In genomic region chr3:79883092-79883491, GRCm38 (mm10) we compare ENCODE assay signal across 8 mouse cellular contexts. TPM values are rescaled to one million over a fixed set of nuclear protein-coding genes. Genes with fewer than 3 reads are reported as not detected.
DNase-seq lines count a peak whose midpoint lies in the region; ATAC-seq and TF ChIP-seq lines count a peak whose summit lies in the region.

No protein-coding gene starts in this region.

- no peak for TF ChIP-seq EP300 in CH12.LX (IDR thresholded peaks at IDR 0.05; ENCODE audit: low read length)

- TF ChIP-seq CTCF in CH12.LX (conservative IDR thresholded peaks at IDR 0.05 in 1 of 2, IDR thresholded peaks at IDR 0.05 in 1 of 2; ENCODE audit: low read depth in 2 of 2, low read length in 2 of 2) (peak; percentile 70 to 76), Patski (IDR thresholded peaks at IDR 0.05) (peak; percentile 92)

- intact Hi-C loops in gastrocnemius, postnatal 14 days (cut with DNase I; ENCODE audit: low total_unique reads): no loop called here

- no peak overlapping the region for H3K4me3 ChIP-seq in CH12.LX (replicated peaks in 1 of 3; ENCODE audit: low read depth in 2 of 3, low read length in 2 of 3, poor library complexity in 1 of 3)

- ATAC-seq in Patski: peak; percentile 48
- ATAC-seq in activated CD4-positive, CD25-positive, alpha-beta regulatory T cell, adult 4 months: no peak

- no peaks in the 10 kb centered on the region for H3K79me2 ChIP-seq in CH12.LX (replicated peaks; ENCODE audit: control insufficient read depth, extremely low read depth, insufficient read depth, poor library complexity, severe bottlenecking)

- peaks cover 0 to 35% of the 10 kb centered on the region in 2 experiments; a peak in 2 of 4 replicates for H3K4me1 ChIP-seq in CH12.LX (ENCODE audit: control insufficient read depth in 1 of 2, insufficient read depth in 2 of 2)

- H3K27me3 ChIP-seq in CH12.LX (replicated peaks) (no peaks in the 10 kb centered on the region), Patski (no peaks in the 10 kb centered on the region)

- peaks cover 0 to 14% of the 10 kb centered on the region in 2 experiments for H3K36me3 ChIP-seq in CH12.LX (replicated peaks in 1 of 2; ENCODE audit: control insufficient read depth in 1 of 2, insufficient read depth in 1 of 2, low read length in 1 of 2)

- in situ Hi-C loops in CH12.LX (cut with MboI; ENCODE audit: low pct_ligation_motif_present, low pct_unique_long_range_greater_than_20kb, low sequenced_read_pairs): no loop called here
- in situ Hi-C loops in Patski (cut with MboI; ENCODE audit: low pct_unique_long_range_greater_than_20kb): loop anchor here (5.0 kb wide), 1 partner anchor 179 kb away; no protein-coding TSS in a partner anchor

- POLR2A ChIA-PET in Patski (lab: Charles Lee): no interaction called here

- CTCF ChIA-PET in Patski (lab: Charles Lee): interaction anchor here (0.7 to 10.6 kb wide), 20 partner anchors 8 to 185 kb away, joined by 3 to 210 read pairs (median 4); partner anchors contain the start of gene Tmem144

- TF ChIP-seq POLR2A in CH12.LX (IDR thresholded peaks at IDR 0.05; ENCODE audit: low read depth, low read length): no peak

- peak; percentile 80 for DNase-seq in CH12.LX (ENCODE audit: extremely low read depth)
- DNase-seq in Patski (ENCODE audit: low read depth, low spot score): no peak
- peak; percentile 12 for DNase-seq in cerebellum, adult 9-11 months
- peak; percentile 71 for DNase-seq in gastrocnemius, postnatal 14 days
- DNase-seq in kidney, postnatal 25 days: peak; percentile 73 to 85
- DNase-seq in lung, postnatal 14 days: peak; percentile 83
- DNase-seq in spleen, adult 12 weeks (ENCODE audit: low spot score): peak; percentile 15

- dilution Hi-C loops in CH12.LX (cut with MboI; ENCODE audit: extremely low pct_ligation_motif_present, extremely low pct_unique_long_range_greater_than_20kb, low sequenced_read_pairs): no loop called here

- H3K9me3 ChIP-seq in CH12.LX (replicated peaks; ENCODE audit: low read length): no peaks in the 10 kb centered on the region

- no peak overlapping the region for H3K9ac ChIP-seq in CH12.LX (ENCODE audit: insufficient read depth, low read depth)

- TF ChIP-seq RAD21 in CH12.LX (IDR thresholded peaks at IDR 0.05; ENCODE audit: low read depth, low read length): peak; percentile 58

- H3K4me2 ChIP-seq in CH12.LX (ENCODE audit: insufficient read depth, low read depth, poor library complexity, severe bottlenecking): no peak overlapping the region

- no peak overlapping the region for H3K27ac ChIP-seq in CH12.LX (ENCODE audit: insufficient read depth, low read depth)

TF ChIP-seq in CH12.LX, 34 proteins besides CTCF, POLR2A, EP300 and RAD21:
- TF ChIP-seq USF2 (conservative IDR thresholded peaks at IDR 0.05; ENCODE audit: low read depth, low read length) (no peak), PAX5 (IDR thresholded peaks at IDR 0.05; ENCODE audit: low read length) (no peak), ZKSCAN1 (IDR thresholded peaks at IDR 0.05; ENCODE audit: borderline replicate concordance, low read depth, low read length) (no peak), SMC3 (IDR thresholded peaks at IDR 0.05; ENCODE audit: low read depth, low read length) (peak; percentile 66), BHLHE40 (IDR thresholded peaks at IDR 0.05; ENCODE audit: low read depth, low read length) (no peak), ZMIZ1 (IDR thresholded peaks at IDR 0.05; ENCODE audit: low read depth, low read length) (no peak), MAFK (IDR thresholded peaks at IDR 0.05; ENCODE audit: insufficient replicate concordance, low read length) (no peak), MXI1 (IDR thresholded peaks at IDR 0.05; ENCODE audit: low read depth, low read length) (no peak)

RNA-seq across cellular contexts. Expression of gene Fam198b, which starts 1.2 kb away (rescaled TPM):
- total RNA-seq in CH12.LX (2012; rRNA removed): 1.2 and 1.8 TPM in 2 replicates
- 6.7 and 8.5 TPM in 2 replicates for total RNA-seq in CH12.LX (2014; rRNA removed)
- 4.0 and 5.9 TPM in 2 replicates for polyA plus RNA-seq in CH12.LX (2012; ENCODE audit: insufficient read length, low read depth)
- polyA plus RNA-seq in Patski (2021): 16.7 TPM
- 10 to 100 TPM; 25.9 to 34.0 TPM for total RNA-seq in gastrocnemius, postnatal 14 days (2021)
- under 1 TPM in 1 of 2 experiments, not detected in 1; 0.09 TPM for polyA plus RNA-seq in activated CD4-positive, CD25-positive, alpha-beta regulatory T cell, adult 4 months (2017; shearing (Covaris generic))

RNA-seq across cellular contexts. Expression of gene Tmem144, which starts 30.5 kb away (rescaled TPM):
- 0.55 and 0.59 TPM in 2 replicates for total RNA-seq in CH12.LX (2012; rRNA removed)
- 1.00 and 2.0 TPM in 2 replicates for total RNA-seq in CH12.LX (2014; rRNA removed)
- 1.3 and 1.6 TPM in 2 replicates for polyA plus RNA-seq in CH12.LX (2012; ENCODE audit: insufficient read length, low read depth)
- polyA plus RNA-seq in Patski (2021): 5.1 TPM
- 1 to 10 TPM; 1.0 to 1.9 TPM for total RNA-seq in gastrocnemius, postnatal 14 days (2021)
- polyA plus RNA-seq in activated CD4-positive, CD25-positive, alpha-beta regulatory T cell, adult 4 months (2017; shearing (Covaris generic)): not detected
